Mouse (Mus musculus) thymus, postnatal 4 days (tissue): ENCODE results near the gene Fam160a2.
"Not testable (repeated sequence)": the region's sequence is repeated elsewhere in the genome, so short reads cannot be mapped to it uniquely, and the experiment has no call there.

Experiments used
- DNase-seq: peaks from one replicate; pipeline ENCODE4 v3.0.0; 2021

Fam160a2 gene

DNA sequence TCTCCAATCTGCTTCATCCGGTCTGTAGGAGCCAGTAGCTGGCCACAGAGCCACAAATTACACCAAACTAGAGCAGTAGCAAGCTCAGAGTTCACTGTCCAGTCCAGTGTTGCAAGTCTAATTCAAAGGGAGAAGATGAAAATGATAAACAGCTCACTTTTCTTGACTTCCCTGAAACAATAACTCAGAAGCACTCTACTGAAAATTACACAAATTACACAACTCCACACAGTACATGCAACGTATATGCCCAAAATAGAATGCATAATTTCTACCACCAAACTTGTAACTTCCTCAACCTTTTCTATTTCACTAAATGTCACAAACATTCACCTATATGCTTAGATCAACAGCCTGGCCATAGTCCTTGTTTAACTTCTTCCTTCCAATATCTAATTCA is 9.6 kb downstream of the Fam160a2 start:
- no peak for DNase-seq

DNA sequence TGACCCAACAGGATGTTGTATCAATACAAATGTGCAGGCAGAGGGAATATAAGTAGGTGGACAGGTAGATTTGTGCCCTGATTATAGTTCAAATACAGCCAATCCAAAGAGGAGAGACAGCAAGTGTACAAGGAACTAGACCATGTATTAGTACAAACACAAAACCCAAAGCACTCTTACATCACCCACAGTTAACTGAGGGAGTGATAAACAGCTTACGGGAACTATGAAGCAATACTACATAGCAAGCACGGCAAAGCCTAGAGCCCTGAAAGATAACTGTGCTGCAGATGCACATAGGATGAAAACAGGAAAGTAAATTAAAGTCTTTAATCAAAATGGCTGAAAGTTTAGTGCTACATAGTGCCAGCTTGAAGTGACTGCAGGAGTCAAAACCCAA is 12.2 kb downstream of the Fam160a2 start:
- DNase-seq = no peak

DNA sequence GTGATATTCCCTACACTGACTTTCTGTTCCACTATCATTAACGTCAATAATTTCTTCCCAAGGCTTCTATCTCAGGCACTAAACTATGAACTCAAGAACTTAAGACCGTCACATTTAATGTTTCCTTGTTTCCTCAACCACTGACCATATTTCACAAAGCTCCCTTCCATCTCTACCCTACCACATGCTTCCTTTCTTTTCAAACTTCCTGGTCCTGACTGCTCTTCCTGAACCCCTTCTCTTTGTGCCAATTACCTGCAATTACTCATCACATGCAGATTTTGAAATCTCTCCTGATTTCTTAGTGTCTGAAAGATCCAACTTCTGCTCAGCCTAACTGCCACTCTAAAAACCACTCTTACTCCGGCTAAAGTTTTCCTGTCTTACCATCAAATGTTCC is 19.5 kb downstream of the Fam160a2 start:
- no peak for DNase-seq

DNA sequence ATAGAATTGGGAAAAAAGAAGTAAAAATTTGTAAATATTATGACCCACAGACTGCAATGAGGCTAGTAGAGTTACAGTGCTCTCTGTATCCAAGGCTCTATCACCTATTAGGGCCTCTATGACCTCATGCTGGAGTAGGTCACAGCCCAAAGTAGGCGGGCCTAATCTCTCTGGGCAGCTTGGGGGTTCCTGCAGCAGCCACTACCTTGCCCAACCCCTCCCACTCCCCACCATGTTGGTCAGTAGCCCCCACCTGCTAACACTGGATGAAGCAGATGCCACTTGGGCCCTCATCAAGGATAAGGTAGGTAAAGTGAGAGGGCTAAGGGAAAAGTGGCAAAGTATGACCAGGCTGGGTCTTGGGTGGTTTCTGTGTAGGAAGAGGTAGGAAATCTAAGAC is 25.0 kb downstream of the Fam160a2 start, which contains the start of gene Gm5901:
Gm5901 (plus strand) TSS at position 173 of the 400 bp plus-strand sequence.
- no peak for DNase-seq

DNA sequence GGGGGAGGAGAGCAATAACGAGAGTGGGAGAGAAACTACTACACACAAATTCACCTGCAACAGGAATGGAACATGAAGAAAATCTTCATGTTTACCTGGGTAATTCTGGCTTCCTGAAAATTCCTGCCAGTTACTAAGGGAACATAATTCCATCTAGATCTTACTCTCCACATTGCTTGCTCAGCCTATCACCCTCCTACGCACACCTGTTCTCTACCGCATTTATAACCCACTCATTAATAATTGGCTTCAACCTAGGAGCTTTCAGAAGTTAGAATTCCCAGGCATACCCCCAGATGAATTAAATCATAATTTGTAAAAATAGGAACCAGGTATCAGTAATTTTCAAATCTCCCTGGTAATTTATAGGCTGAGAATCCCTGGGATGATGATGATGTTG is 25.9 kb downstream of the Fam160a2 start:
- no peak for DNase-seq

DNA sequence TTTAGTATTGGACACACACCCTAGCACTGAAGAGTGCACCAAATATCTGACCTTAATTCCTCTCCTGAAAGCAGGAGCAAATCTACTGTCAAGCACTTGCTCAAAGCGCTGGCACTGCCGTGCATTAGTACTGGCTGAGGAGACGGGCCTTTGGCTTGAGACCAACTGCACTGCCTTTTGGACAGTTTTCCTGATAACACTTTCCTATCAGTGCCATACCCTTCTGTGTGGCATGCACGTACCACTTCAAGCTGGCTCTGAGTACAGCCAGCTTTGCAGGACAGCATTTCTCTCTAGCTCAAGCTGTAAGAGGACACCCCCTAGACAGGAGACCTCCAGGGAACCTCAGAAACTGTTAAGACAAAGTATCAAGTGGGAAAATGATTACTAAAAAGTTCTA is 26.3 kb downstream of the Fam160a2 start:
- no peak for DNase-seq

DNA sequence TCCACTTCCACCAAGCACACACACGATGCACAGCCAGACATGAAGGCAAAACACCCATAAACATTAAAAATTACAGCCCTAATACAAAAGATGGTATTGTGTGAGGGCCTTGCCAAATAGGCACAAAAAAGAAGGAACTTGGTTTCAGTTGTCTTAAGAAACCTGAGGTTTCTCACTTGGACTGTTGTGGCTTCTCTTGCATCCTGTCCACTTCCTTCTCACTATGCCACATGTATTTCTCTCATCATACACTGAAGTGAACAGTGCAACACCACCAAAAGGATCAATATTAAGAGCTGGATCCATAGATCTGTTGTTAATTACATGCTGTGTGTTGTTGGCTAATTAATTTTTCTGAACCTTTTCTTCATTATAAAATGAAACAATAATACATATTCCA is 26.9 kb downstream of the Fam160a2 start:
- no peak for DNase-seq

DNA sequence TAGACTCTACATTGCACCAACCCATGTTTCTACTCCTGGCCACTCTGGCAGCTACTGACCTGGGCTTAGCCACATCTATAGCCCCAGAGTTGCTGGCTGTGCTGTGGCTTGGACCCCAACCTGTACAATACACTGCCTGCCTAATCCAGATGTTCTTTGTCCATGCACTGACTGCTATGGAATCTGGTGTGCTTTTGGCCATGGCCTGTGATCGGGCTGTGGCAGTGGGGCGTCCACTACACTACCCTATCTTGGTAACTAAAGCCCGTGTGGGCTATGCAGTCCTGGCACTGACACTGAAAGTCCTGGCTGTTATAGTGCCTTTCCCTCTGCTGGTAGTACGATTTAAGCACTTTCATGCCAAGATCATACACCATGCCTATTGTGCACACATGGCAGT is 31.3 kb downstream of the Fam160a2 start:
- DNase-seq = no peak

DNA sequence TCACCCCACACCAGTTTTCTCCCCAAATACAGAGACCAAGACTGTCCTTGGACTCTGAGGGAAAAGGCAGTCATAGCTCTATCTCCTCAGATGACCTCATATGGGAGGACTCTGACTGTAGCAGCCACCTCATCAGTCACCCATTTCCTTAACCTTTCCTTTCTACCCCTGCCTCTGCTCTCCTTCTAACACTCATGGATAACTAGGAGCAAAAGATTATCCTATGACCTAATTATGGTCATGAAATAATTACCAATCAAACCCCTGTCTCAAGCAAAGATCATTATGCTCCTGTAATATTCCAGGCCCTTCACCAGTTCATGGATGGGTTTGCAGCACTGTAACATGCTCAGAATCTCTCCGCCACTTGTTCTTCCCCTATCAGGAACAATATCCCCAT is 31.9 kb downstream of the Fam160a2 start, which contains the start of gene Olfr692:
Olfr692 (plus strand) TSS at position 301 of the 400 bp plus-strand sequence.
- DNase-seq = no peak

DNA sequence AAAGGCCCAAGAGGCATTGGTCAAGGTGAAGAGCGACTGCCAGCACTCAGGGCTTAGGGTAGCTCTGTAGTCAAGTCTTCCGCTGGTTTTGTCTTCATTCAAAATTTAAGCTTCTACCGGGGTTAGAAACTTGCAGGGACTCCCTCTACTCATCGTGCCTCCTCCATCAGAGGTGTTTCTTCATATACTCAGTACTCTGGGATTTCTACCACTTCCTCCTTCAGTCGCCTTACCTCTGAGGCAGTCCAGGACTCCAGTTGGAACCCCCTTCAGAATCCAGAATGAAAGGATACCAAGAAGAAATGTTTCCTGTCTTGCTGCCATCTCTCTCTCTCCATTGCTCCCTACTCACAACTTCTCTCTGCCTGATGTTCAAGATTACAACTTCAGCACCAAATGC is 32.6 kb downstream of the Fam160a2 start:
- no peak for DNase-seq

DNA sequence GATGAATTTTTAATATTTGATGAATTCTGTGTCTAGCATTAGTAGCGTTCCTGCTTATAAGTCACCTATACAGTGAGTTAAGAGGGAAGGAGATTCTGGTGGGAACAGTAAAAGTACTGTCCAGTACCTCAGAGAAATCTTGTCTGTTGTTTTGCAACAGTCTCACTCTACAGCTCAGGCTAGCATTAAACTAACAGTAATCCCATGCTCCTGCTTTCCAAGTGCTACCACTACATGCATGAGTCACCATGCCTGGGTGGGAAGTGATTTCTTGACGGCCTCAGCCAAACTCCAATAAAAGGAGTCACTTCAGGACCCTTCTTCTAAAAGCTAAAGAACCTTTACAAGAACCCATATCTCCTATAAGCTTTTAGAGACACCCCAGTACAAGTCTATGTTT is 38.1 kb downstream of the Fam160a2 start:
- no peak for DNase-seq

DNA sequence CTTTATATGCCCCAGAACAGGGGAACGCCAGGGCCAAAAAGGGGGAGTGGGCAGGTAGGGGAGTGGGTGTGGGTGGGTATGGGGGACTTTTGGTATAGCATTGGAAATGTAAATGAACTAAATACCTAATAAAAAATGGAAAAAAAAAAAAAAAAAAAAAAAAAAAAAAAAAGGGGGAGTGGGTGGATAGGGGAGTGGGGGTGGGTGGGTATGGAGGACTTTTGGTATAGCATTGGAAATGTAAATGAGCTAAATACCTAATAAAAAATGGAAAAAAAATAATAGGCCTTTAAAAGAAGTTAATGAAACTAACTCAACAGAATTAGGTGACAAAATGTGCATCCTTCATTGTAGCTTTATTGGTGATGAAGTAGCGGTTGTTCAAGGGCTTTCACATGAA is 43.4 kb downstream of the Fam160a2 start:
- DNase-seq = not testable (repeated sequence)

DNA sequence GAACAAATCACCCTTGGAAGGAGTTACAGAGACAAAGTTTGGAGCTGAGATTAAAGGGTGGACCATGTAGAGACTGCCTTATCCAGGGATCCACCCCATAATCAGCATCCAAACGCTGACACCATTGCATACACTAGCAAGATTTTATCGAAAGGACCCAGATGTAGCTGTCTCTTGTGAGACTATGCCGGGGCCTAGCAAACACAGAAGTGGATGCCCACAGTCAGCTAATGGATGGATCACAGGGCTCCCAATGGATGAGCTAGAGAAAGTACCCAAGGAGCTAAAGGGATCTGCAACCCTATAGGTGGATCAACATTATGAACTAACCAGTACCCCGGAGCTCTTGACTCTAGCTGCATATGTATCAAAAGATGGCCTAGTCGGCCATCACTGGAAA is 43.8 kb downstream of the Fam160a2 start:
- DNase-seq = not testable (repeated sequence)

DNA sequence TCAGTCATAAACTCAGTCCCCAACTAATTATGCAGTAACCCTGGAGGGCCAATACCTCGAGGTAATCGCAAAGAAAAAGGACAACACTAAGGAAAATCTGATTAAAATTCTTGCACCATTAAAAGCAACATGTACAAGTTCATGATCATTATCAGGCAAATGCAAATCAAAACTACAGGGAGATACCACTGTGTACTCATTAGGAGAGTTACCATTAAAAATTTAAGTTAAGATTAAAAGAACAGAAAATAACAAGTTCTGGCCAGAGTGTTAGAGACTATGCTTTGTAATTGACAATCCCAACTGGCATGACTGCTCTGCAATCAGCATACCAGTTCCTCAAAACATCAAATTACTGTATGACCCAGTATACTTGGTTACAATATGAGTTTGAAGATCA is 57.1 kb downstream of the Fam160a2 start:
- no peak for DNase-seq

DNA sequence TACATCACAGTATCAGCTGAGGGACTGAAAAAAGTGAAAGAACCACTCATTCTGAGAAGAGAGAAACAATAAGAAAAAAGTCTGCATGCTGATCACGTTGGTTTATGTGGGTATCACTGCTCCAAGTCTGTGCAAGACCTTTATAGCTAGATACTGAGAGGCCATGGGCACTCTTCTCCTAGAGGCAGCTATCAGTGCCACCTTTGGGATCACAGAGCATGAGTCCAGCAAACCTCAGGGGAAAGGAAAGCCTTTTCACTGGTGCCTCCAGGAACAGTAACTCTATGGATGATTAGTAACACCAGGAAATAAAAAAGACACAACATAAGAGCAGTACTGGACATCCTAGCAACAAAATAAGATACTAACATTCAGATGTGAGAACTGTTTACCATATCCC is 57.7 kb downstream of the Fam160a2 start, which contains the start of gene Olfr691:
Olfr691 (minus strand) TSS at position 101 of the 400 bp plus-strand sequence.
- DNase-seq = no peak

DNA sequence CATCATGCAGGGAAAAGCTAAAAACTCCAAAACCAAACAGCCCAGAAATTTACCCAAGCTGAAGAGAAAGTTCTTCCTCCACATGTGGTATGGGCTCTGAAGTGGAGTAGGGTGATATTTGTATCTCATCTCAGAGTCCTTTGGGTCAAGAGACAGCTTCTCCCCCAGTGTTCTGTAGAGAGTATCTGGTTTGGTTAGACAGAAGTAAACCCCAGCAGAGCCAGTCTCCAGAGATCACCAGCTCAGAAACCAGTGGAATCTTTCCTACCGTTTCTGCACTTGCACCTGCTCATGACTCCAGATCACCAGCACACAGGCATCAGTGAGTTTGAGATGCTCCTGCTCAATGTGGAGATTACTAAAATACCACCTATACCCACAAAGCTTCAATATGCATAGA is 65.8 kb downstream of the Fam160a2 start, which contains the start of gene Olfr690:
Olfr690 (minus strand) TSS at position 101 of the 400 bp plus-strand sequence.
- DNase-seq = no peak

DNA sequence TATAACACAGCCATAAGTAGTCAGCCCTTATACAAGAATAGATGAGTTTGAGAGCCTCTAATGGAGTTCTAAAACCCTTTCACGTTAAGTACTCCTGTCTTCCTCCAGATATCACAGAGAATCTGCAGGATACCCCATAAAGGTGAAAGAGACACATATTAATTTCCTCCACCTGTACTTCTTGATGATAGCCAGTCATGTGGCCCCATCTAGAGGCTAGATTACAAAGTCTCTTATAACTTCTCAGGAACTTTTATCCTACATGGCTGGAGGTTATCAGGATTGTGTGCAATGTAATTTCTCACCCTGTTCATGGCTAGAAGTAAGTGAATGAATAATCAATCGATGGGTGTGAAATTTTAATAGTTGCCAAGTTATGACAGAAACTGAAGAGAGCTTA is 74.6 kb downstream of the Fam160a2 start:
- DNase-seq = no peak
